Mouse (Mus musculus): ENCODE measurements around the gene Dph2.

Gene Dph2

GRCm38 (mm10) chr4:117872471-117872886 lies 19.4 kb downstream of the Dph2 start, which contains the start of gene Ccdc24:
Ccdc24 (minus strand) TSS chr4:117872557.
- DNase-seq (ENCODE audit: inconsistent ontology term): no peak

- no peak for DNase-seq (ENCODE audit: inconsistent ontology term)
Observed at GRCm38 (mm10) chr4:117871787-117872186, 20.0 kb downstream of the Dph2 start.

GRCm38 (mm10) chr4:117870437-117870836 lies 21.4 kb downstream of the Dph2 start:
- no peak for DNase-seq (ENCODE audit: inconsistent ontology term)

GRCm38 (mm10) chr4:117869317-117869716 lies 22.5 kb downstream of the Dph2 start:
- no peak for DNase-seq (ENCODE audit: inconsistent ontology term)

GRCm38 (mm10) chr4:117867823-117868222 lies 24.0 kb downstream of the Dph2 start:
- DNase-seq (ENCODE audit: inconsistent ontology term): no peak

- DNase-seq (ENCODE audit: inconsistent ontology term): no peak
Observed at GRCm38 (mm10) chr4:117867000-117867399, 24.8 kb downstream of the Dph2 start.

- peak; percentile 84 for DNase-seq (ENCODE audit: inconsistent ontology term)
Observed at GRCm38 (mm10) chr4:117866083-117866482, 25.7 kb downstream of the Dph2 start.

- no peak for DNase-seq (ENCODE audit: inconsistent ontology term)
Observed at GRCm38 (mm10) chr4:117862823-117863222, 29.0 kb downstream of the Dph2 start.

- no peak for DNase-seq (ENCODE audit: inconsistent ontology term)
Observed at GRCm38 (mm10) chr4:117860570-117860969, 31.3 kb downstream of the Dph2 start.

- peak; percentile 70 for DNase-seq (ENCODE audit: inconsistent ontology term)
Observed at GRCm38 (mm10) chr4:117858794-117859193, 33.0 kb downstream of the Dph2 start.

GRCm38 (mm10) chr4:117855146-117855545 lies 36.7 kb downstream of the Dph2 start:
- peak; percentile 55 for DNase-seq (ENCODE audit: inconsistent ontology term)

- DNase-seq (ENCODE audit: inconsistent ontology term): peak; percentile 43
Observed at GRCm38 (mm10) chr4:117852152-117852868, 39.5 kb downstream of the Dph2 start.

- no peak for DNase-seq (ENCODE audit: inconsistent ontology term)
Observed at GRCm38 (mm10) chr4:117850871-117851270, 41.0 kb downstream of the Dph2 start.

- no peak for DNase-seq (ENCODE audit: inconsistent ontology term)
Observed at GRCm38 (mm10) chr4:117850176-117850575, 41.7 kb downstream of the Dph2 start.

GRCm38 (mm10) chr4:117849506-117849905 lies 42.3 kb downstream of the Dph2 start:
- DNase-seq (ENCODE audit: inconsistent ontology term): no peak

- DNase-seq (ENCODE audit: inconsistent ontology term): peak; percentile 26
Observed at GRCm38 (mm10) chr4:117849063-117849462, 42.8 kb downstream of the Dph2 start.

GRCm38 (mm10) chr4:117847011-117847410 lies 44.8 kb downstream of the Dph2 start:
- peak; percentile 81 for DNase-seq (ENCODE audit: inconsistent ontology term)

- no peak for DNase-seq (ENCODE audit: inconsistent ontology term)
Observed at GRCm38 (mm10) chr4:117846261-117846660, 45.6 kb downstream of the Dph2 start.

- DNase-seq (ENCODE audit: inconsistent ontology term): no peak
Observed at GRCm38 (mm10) chr4:117845316-117845715, 46.5 kb downstream of the Dph2 start.

GRCm38 (mm10) chr4:117844467-117844866 lies 47.4 kb downstream of the Dph2 start:
- no peak for DNase-seq (ENCODE audit: inconsistent ontology term)

GRCm38 (mm10) chr4:117843101-117843500 lies 48.7 kb downstream of the Dph2 start:
- no peak for DNase-seq (ENCODE audit: inconsistent ontology term)

GRCm38 (mm10) chr4:117841566-117841965 lies 50.3 kb downstream of the Dph2 start:
- no peak for DNase-seq (ENCODE audit: inconsistent ontology term)

GRCm38 (mm10) chr4:117840821-117841220 lies 51.0 kb downstream of the Dph2 start:
- DNase-seq (ENCODE audit: inconsistent ontology term): no peak

- no peak for DNase-seq (ENCODE audit: inconsistent ontology term)
Observed at GRCm38 (mm10) chr4:117839366-117839765, 52.5 kb downstream of the Dph2 start.
